Mouse (Mus musculus) WW6 (cell line): ENCODE measurements around the gene Tacc3.

ENCODE experiments used
- DNase-seq: peaks from one replicate; pipeline ENCODE4 v3.0.0-alpha.2; 2013; ENCODE audit warnings: low read depth, low spot score

Tacc3 gene

GRCm38 (mm10) chr5:33655251-33655840, 2.6 kb upstream of the Tacc3 start:
- DNase-seq: no peak

DNA sequence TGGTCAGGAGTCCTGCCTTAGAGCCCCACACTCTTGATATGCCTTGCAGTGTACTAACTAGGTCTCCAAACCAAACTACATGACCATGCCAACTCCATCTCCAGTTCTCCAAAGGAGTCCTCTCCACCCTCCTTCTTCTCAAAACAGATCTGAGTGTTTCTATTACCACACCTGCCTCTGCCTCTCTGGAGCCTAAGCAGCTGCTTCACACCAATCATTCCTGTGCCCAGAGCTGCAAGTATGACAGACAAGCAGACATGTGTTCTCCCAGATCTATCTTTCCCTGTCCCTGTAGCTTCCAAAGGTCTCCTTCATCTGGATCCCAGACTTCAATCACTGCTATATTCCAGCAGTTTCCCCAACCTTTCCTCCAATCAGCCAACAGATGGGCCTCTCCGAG, 1.2 kb upstream of the Tacc3 start:
- DNase-seq: no peak

GRCm38 (mm10) chr5:33657251-33657786, 609 bp upstream of the Tacc3 start:
- DNase-seq: no peak

GRCm38 (mm10) chr5:33658664-33659050, 729 bp downstream of the Tacc3 start:
- no peak for DNase-seq

DNA sequence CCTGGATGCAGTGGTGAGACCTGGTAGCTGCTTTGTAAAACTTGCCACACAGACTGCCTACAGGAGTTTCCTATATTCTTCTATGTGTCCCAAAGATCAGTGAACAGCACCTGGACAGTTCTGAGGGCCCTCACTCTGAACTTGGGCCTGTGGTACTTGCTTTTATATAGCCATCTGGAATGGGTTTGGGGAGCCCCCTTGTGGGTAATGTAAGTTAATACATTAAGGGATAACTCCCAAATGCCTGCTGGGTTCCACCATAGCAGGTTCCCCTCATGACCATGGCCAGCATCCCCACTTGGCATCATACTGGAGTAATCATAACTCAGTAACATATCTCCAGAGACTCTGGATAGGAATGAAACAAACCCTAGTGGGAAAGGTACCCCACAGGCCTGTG, 10.3 kb downstream of the Tacc3 start:
- no peak for DNase-seq

GRCm38 (mm10) chr5:33671659-33672058, 13.7 kb downstream of the Tacc3 start:
- DNase-seq: no peak

DNA sequence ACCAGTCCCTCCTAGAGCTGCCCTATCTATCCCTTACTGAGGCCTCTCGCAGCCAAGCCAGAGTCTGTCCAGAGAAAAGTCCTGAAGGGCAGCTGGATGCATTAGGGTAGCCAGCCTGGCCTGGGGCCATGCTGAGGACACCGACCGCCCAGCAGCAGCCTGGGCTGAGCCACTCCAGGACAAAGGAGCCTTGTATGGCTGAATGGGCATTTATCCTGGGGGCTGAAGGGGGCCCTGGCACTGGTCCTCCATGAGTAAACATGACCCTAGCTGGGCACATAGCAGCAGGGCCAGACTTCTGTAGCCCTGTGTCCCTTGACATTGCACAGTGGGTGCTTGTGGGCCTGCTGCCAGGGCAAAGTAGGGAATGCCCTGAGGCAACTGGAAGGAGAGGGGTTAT, 16.5 kb downstream of the Tacc3 start:
- DNase-seq: no peak

- no peak for DNase-seq
Observed at GRCm38 (mm10) chr5:33675964-33676363, 18.0 kb downstream of the Tacc3 start.

DNA sequence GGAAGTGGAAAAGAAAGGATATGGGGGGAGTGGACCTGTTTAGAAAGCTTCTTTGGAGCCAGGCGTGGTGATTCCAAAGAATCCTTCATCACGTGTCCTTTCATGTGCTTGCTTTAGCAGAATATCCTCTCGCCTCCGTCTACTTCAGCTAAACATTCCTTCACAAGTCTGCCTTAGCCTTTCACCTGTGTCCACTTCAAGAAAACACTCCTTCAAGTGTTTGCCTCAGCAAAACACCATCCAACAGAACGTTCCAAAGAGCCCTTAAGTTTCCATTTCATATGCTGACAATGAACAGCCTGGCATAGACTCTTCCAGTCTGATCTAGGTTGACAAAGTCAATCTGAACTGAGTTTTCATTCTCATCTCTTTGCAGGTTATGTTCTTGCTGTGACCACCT, 20.3 kb downstream of the Tacc3 start:
- DNase-seq: no peak

- no peak for DNase-seq
Observed at GRCm38 (mm10) chr5:33681044-33681443, 23.1 kb downstream of the Tacc3 start.

DNA sequence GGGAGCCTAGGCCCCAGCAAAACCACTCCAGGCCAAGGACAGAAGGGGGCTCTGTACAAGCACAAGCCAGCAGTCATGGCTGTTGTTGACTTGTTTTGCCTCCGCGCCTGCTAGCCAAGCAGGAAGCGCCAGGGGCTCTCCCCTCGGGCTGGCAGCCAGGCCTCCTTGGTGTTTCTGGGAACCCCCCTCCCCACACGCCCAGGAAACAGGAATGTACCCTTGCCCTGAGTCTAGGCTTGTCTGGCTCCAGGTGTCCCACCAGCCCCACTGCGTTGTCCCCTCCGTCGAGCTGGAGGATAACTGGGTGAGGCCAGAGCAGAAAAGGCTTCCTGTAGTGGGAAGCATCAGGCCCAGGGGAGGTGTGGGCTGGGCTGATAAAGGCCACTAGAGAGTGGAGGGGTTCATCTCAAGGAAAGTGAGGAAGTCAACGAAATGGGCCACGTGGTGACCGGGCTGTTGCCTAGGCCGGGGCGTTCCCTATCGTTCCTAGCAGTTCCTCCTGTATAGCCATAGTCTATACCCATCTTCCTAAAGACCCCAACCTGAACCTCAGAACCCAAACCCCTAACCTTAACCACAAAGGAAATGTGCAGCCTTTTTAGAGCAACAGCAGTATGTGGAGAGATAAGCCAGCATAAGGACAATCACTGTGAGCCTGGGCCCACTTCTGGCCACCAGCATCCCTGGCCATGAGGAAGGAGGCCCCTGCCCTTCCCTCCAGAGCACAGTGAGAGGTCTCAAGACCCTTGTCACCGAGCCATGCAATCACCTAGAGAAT, 23.9 kb downstream of the Tacc3 start:
- no peak for DNase-seq

GRCm38 (mm10) chr5:33682963-33683362, 25.0 kb downstream of the Tacc3 start:
- DNase-seq: no peak

DNA sequence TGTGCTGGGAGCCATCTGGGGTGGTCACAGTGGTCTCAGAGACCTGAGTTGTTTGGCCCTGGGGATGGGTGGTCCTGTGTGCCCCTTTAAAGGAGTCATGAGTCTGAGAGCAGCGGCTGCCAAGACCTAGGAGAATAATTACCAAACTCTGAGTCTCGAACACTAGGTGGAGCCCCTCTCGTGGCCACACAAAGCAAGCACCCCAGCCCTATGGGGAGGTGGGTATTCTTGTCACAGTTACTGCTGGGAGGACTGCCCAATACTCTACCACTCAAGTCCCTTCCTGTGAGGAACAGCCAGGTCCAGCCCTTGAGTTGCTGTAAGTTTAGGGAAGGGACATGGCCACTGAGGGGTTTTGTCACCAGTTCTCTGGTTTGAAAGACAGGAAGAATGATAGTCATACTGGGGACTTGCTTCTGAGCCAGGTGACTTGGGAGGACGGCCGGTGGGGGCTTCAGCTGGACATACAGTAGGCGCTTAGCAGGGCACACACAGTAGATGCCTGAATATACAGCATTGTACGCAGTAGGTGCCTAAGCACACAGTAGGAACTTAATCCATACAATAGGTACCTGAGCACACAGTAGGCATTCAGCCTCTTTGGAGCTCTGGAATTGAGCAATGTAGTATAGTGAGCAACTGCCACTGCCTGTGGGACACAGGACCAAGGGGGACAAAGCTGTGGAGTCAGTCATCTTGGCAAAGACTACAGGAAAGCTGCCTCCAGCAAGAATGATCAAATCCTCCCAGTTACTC, 26.1 kb downstream of the Tacc3 start:
- no peak for DNase-seq

GRCm38 (mm10) chr5:33684932-33685331, 27.0 kb downstream of the Tacc3 start:
- no peak for DNase-seq

DNA sequence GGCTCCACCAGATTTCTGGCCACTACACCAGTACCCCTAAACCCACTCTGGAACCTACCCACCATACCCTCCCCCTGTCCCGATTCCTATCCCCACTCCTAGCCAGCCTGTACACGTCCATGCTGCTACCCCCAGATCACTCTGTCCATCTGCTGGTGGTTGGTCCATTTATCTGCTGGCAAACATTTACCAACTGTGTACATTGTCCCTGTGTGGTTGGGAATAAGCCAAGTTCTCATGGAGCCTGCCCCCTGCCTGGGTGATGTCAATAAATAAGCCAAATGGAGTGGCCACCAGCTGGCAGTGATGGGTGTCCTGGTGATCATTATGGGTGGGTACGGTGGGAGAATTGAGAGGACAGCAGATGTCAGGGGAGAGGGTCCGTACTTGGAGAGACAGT, 29.2 kb downstream of the Tacc3 start:
- no peak for DNase-seq

DNA sequence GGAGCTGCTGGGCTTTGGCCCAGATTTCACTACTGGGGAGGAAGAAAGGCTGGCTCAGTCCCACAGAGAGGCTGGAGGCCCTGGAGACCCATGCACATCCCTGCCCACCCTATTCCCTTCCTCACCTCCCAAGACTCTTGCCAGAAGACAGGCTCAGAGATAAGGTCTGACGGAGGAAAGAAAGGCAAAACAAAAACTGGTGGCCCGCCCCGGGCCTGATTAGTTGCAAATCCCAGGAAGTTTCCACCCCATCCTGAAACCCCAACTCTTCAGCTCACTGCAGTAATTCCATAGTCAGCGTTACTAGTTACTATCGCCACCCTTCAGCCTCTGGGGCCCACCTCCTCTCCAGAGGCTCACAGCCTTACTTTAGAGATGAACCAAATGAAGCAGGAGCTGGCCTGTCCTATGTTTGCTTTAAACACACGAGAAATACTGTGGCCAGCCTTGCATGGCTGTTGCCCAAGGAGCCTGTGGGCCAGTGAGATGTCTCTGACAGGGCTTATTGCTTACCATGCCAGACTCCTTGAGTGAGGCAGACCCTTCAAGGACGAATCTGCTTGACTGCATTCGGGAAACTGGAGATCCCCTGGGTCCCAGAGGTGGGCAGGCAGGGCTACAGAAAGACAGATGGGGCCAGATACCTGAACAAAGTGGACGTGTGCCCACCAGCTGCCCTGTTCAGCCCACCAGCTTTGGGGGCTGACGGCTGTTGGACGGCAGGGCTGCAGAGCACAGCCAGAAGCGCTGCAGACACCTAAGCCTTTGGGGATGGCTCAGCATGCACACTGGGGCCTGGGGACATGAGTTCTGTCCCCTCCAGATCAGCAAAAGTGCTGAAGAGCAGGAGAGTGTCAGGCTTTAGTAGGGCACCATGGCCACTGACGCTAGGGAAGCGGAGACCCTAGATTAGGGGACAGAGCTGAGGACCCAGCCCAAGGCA, 30.6 kb downstream of the Tacc3 start:
- no peak for DNase-seq

- no peak for DNase-seq
Observed at GRCm38 (mm10) chr5:33689221-33689844, 31.4 kb downstream of the Tacc3 start.

GRCm38 (mm10) chr5:33689852-33690645, 32.1 kb downstream of the Tacc3 start:
- DNase-seq: no peak

GRCm38 (mm10) chr5:33692393-33692792, 34.5 kb downstream of the Tacc3 start:
- DNase-seq: no peak

DNA sequence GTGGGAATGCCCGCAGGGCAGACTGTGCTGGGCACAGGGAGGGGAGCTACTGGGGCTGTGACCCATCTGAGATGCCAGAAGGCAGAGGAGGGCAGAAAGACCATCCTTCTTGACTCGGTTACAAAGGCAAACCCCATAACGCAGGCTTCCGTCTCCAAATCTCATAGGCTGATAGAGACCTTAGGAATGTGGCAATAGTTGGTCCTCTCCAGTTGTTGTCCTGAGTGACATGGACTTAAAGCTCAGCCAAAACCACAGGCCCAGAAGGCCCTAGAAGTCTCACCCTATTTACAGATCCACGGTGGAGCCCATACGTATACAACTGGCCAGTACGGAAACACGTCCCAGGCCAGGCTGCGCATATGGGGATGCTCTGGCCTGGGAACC, 36.5 kb downstream of the Tacc3 start:
- DNase-seq: no peak
